Mouse (Mus musculus): ENCODE data around the gene Cul7.
A peak's percentile ranks its signal among the peaks of the same experiment; 100 is the strongest.

DNA sequence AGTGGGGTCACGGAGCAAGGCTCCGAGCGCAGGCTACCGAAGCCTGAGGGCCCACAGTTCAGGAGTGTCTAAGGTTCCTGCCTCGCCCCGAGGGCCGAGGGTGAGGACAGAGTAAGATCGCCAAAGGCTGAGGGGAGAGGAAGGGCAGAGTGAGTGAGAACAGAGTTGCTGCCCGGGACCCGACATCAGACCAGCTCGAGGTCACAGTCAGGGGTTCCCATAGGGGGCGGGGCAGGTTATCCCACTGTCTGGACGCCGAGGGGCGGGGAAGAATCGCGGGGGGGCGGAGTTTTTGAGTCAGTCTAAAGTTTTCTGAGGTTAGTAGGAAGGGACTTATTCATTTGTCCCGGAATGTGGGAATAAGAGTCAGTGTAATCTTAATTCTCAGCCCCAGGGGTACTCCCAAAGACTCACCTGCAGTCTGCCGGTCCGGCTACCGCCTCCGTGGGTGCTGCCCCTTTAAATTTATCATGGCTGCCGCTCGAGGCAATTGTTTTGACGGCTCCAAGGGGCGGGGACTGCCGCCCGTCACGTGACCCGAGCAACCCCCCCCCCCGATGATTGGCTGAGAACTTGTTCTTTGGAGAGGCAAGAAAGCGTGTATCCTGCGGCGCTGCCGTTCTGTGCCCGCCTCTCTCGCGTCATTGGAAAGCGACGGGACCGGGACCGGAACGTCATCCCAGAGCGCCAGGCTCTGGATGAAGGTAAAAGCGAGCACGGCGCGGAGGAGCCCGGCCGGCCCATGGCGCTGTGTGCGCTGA, 4.4 kb upstream of the Cul7 start, which contains the start of the genes Klc4 and Mrpl2:
- TF ChIP-seq CTCF (conservative IDR thresholded peaks at IDR 0.05; ENCODE audit: insufficient read depth, insufficient read length, low read depth, low read length) (no peak), POLR2A (IDR thresholded peaks at IDR 0.05; ENCODE audit: low read depth, low read length) (peak; percentile 56)

Measured in kidney, adult 2 months (tissue).